Mouse (Mus musculus) limb, embryonic 14.5 days (tissue): ENCODE results near the gene Flvcr2. TPM values are rescaled to one million over a fixed set of nuclear protein-coding genes. Genes with fewer than 3 reads are reported as not detected.

Experiments
- ATAC-seq: fragments of 200-750 bp; cut with Nextera tagmentation; 2 replicates; pipeline ENCODE4 v1.8.0; 2017; ENCODE audit warnings: low read depth, moderate number of reproducible peaks, moderate TSS enrichment; ENCODE audit not compliant: low FRiP score
- DNase-seq: peaks from one replicate; pipeline ENCODE4 v3.0.0-alpha.2; 2015; ENCODE audit warnings: low spot score
- H3K27ac ChIP-seq: fragments of 300-500 bp; sonication (generic); replicated peaks from 2 replicates; pipeline ENCODE4 v1.5.1; 2014; ENCODE audit warnings: low read depth, mild to moderate bottlenecking, low read length, moderate library complexity, mixed read lengths
- H3K27me3 ChIP-seq: fragments of 300-500 bp; sonication (generic); 2 replicates; pipeline ENCODE4 v1.6.1; 2014; ENCODE audit warnings: low read length, mixed read lengths; ENCODE audit not compliant: control insufficient read depth, insufficient read depth
- H3K36me3 ChIP-seq: fragments of 300-500 bp; sonication (generic); 2 replicates; pipeline ENCODE4 v1.6.1; 2014; ENCODE audit warnings: mild to moderate bottlenecking, low read length, moderate library complexity, mixed read lengths; ENCODE audit not compliant: control insufficient read depth, insufficient read depth
- H3K4me1 ChIP-seq: fragments of 300-500 bp; sonication (generic); 2 replicates; pipeline ENCODE4 v1.6.1; 2014; ENCODE audit warnings: antibody characterized with exemption, low read length, mixed read lengths; ENCODE audit not compliant: control insufficient read depth, insufficient read depth
- H3K4me2 ChIP-seq: fragments of 300-500 bp; sonication (generic); replicated peaks from 2 replicates; pipeline ENCODE4 v1.6.1; 2014; ENCODE audit warnings: low read depth, mild to moderate bottlenecking, low read length, moderate library complexity; ENCODE audit not compliant: severe bottlenecking
- H3K4me3 ChIP-seq: fragments of 300-500 bp; sonication (generic); replicated peaks from 2 replicates; pipeline ENCODE4 v1.5.1; 2014; ENCODE audit warnings: low read length
- H3K9ac ChIP-seq: fragments of 300-500 bp; sonication (generic); 2 replicates; pipeline ENCODE4 v1.6.1; 2014; ENCODE audit warnings: mild to moderate bottlenecking, low read depth, low read length, moderate library complexity; ENCODE audit not compliant: severe bottlenecking
- H3K9me3 ChIP-seq: fragments of 300-500 bp; sonication (generic); 2 replicates; pipeline ENCODE4 v1.6.1; 2016; ENCODE audit warnings: low read length; ENCODE audit not compliant: control insufficient read depth
- POLR2A ChIP-seq: fragments of 200-500 bp; IDR thresholded peaks from 2 replicates; pipeline ENCODE4 v1.8.0; 2012; ENCODE audit warnings: inconsistent platforms, mild to moderate bottlenecking, moderate library complexity, borderline replicate concordance; ENCODE audit not compliant: insufficient read depth, insufficient read length; ENCODE audit errors: extremely low read depth
- WGBS: fragments of 180-500 bp; shearing (Covaris S2); extraction: QIAGEN DNeasy Blood & Tissue Kit; methylation state at CpG from one replicate; pipeline ENCODE4 v1.1.7; 2014; 5-methylcytosine and 5-hydroxymethylcytosine counted together
- polyA plus RNA-seq, 2 experiments: library from polyadenylated mRNA; depleted of rRNA in 1 of 2; stranded (reverse) in 1 of 2; unstranded in 1 of 2; fragments of >200 nt; fragmentation: Nextera tagmentation in 1 of 2; extraction: Ambion mirVana in 1 of 2; gene quantifications; 2 replicates each; pipeline versions ENCODE4 v1.2.1 to v1.2.3; 2012 to 2014

The Flvcr2 gene
- polyA plus RNA-seq, 2 experiments: 2.8 to 4.4 TPM

DNA sequence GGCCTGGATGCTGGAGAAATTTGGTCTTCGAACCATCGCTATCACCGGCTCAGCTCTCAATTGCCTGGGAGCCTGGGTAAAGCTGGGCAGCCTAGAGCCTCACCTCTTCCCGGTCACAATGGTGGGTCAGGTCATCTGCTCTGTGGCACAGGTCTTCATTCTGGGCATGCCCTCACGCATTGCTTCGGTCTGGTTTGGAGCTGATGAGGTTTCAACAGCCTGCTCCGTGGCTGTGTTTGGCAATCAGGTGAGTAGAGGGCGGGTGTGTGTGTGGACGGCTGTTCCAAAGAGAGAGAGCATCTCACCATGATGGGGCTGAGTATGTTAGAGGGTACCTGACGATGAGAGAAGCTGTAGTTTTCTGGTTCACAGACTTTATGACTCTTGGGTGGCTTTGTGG lies 1.0 kb downstream of the Flvcr2 start:
- peaks cover 7% of the 10 kb centered on the region; the same call in 1 of the 2 replicates for H3K4me1 ChIP-seq
- H3K4me2 ChIP-seq: peak overlapping the region; percentile 92; the same call in 1 of the 2 replicates
- no peak for TF ChIP-seq POLR2A
- no peak overlapping the region for H3K9ac ChIP-seq
- 89% methylated on average over 10 of the region's 10 CpGs for WGBS
- no peak overlapping the region for H3K4me3 ChIP-seq
- no peaks in the 10 kb centered on the region for H3K36me3 ChIP-seq
- ATAC-seq (no peak), DNase-seq (no peak)
- no peaks in the 10 kb centered on the region for H3K9me3 ChIP-seq
- no peaks in the 10 kb centered on the region for H3K27me3 ChIP-seq
- no peak overlapping the region for H3K27ac ChIP-seq

DNA sequence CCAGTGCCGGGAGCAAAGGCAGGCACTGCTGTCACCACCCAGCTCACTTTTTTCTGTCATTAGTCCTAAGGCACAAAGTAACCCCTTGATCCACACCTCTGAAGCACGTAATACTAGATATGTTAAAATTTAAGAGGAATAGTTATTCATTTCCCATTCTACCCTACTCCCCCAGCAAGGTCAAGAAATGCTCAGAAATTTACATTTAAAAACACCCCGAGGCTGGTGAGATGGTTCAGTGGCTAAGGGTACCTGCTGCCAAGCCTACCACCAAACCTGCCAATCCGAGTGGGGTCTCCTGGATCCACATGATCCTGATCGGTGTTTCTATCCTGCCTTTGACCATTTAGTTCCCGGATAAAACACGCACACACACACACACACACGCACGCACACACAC lies 3.5 kb downstream of the Flvcr2 start:
- H3K4me1 ChIP-seq: peaks cover 7% of the 10 kb centered on the region; the same call in 1 of the 2 replicates
- no peak for TF ChIP-seq POLR2A
- no peak overlapping the region for H3K4me2 ChIP-seq
- 92% methylated on average over 9 of the region's 9 CpGs for WGBS
- no peak overlapping the region for H3K9ac ChIP-seq
- H3K27me3 ChIP-seq: no peaks in the 10 kb centered on the region
- H3K36me3 ChIP-seq: no peaks in the 10 kb centered on the region
- no peak overlapping the region for H3K27ac ChIP-seq
- no peaks in the 10 kb centered on the region for H3K9me3 ChIP-seq
- ATAC-seq (no peak), DNase-seq (no peak)
- H3K4me3 ChIP-seq: no peak overlapping the region

DNA sequence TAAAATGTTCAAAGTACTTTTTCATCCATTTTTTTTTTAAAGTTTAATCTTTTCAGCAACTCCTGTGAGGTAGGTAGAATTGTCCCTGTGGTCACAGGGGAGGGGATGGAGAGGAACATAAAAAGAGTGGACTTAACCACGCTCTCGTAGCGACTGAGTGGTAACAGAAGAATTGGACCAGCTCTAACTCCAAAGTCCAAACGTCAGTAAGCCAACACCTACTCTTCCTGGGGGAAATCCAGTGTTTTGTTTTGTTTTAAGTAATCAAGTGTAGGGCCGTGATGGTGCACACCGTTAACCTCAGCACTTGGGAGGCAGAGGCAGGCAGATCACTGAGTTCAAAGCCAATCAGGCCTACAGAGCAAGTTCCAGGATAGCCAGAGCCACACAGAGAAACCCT lies 5.8 kb downstream of the Flvcr2 start:
- H3K4me1 ChIP-seq: peaks cover 3% of the 10 kb centered on the region; the same call in 1 of the 2 replicates
- WGBS: 82% methylated on average over 6 of the region's 6 CpGs
- DNase-seq (no peak), ATAC-seq (no peak)
- no peaks in the 10 kb centered on the region for H3K9me3 ChIP-seq
- H3K9ac ChIP-seq: no peak overlapping the region
- H3K4me2 ChIP-seq: no peak overlapping the region
- H3K4me3 ChIP-seq: no peak overlapping the region
- H3K36me3 ChIP-seq: no peaks in the 10 kb centered on the region
- H3K27me3 ChIP-seq: no peaks in the 10 kb centered on the region
- no peak for TF ChIP-seq POLR2A
- no peak overlapping the region for H3K27ac ChIP-seq

DNA sequence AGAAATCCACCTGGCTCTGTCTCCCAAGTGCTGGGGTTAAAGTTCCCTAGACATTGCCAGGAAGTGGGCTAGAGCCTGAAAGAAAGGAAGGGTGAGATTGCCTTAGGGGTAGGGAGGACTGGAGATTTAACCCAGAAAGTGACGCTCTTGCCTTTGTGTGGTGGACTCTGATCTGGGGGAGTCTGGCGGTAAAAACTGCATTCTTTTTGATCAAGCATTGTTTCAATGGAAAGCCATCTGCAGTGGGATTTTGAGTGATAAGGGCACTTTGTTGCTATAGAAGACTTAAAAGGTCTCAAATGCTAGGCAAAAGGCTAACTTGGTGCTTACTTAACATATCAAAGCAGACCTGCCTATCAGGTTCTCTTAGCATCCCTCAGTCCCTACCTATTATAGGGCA lies 6.9 kb downstream of the Flvcr2 start:
- H3K4me3 ChIP-seq: no peak overlapping the region
- H3K27ac ChIP-seq: no peak overlapping the region
- no peak overlapping the region for H3K9ac ChIP-seq
- TF ChIP-seq POLR2A: no peak
- no peaks in the 10 kb centered on the region for H3K9me3 ChIP-seq
- no peaks in the 10 kb centered on the region for H3K36me3 ChIP-seq
- no peak overlapping the region for H3K4me2 ChIP-seq
- no peak for DNase-seq
- no peaks in the 10 kb centered on the region for H3K4me1 ChIP-seq
- WGBS: 65% methylated on average over 2 of the region's 2 CpGs
- ATAC-seq: no peak
- H3K27me3 ChIP-seq: no peaks in the 10 kb centered on the region

DNA sequence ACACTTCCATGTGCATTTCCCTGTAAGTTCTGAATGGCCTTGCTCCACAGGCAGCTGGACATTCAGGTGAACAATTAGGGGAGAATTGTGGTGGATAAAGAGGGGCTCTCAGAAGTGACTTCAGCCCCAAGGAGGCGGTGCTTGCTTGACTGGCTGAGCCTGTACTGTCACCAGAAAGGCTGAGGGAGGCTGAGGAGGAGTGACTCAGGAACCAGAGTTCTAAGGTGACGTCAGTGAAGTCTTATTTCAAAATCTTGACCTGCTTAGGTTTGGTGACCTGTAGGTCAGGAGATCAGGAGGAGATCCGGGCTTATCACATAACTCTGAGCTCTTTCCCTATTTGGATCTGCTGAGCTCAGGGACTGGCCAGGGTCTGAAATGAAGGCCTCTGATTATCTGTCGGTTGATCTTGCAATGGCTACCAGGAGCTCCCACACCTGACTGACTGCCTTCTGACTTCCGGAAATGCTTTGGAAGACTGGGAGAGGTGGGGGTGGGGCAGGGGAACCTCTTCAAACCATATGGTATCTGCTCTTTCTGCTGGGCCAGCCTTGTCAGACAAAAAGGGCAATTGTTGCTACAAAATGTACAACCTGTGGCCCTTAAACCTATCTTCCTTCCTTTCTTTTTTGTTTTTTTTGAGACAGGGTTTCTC lies 8.4 kb downstream of the Flvcr2 start:
- no peak for ATAC-seq
- H3K4me1 ChIP-seq: no peaks in the 10 kb centered on the region
- no peak for TF ChIP-seq POLR2A
- no peak for DNase-seq
- WGBS: 71% methylated on average over 5 of the region's 5 CpGs
- no peaks in the 10 kb centered on the region for H3K9me3 ChIP-seq
- no peak overlapping the region for H3K27ac ChIP-seq
- H3K4me3 ChIP-seq: no peak overlapping the region
- H3K36me3 ChIP-seq: no peaks in the 10 kb centered on the region
- no peaks in the 10 kb centered on the region for H3K27me3 ChIP-seq
- no peak overlapping the region for H3K9ac ChIP-seq
- no peak overlapping the region for H3K4me2 ChIP-seq
